ENCODE assay signal across 8 mouse cellular contexts in the genomic region with DNA sequence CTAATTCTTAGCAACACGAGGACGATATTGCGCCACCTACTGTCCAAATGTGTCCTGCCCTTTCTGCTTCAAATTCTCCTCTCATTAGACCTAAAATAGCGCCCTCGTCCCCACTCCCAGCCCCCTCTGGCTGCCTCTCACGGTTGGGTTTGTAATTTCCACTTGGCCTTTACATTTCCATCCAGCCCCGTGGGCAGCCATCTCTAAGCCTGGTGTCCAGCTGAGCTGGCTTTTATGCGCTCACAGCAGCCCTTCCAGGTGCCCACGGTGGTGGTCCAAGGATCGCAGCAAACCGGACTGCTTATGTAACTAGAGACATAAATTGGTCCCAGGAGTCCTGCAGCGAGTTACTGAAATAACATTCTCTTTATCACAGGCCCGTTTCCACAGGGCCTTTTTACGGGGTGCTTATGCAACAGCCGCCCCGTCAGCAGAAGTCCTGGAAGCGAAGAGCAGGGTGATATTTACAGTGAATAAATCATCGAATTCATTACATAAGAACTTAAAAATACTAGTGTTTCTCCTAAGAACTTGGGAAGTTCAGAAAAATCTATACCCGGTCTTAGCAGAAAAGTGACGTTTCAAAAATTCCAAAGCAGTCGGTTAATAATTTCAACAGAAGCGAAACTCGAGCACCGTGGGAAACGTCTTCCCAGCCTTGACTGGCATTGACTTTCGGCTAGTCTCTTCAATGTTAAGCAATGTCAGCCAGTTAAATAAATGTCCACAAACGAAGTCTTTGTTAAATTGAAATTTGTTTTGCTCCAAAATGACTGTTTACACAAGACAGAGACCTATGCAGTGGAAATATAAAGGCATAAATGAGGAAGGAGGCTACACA. TPM values are rescaled to one million over a fixed set of nuclear protein-coding genes. Genes with fewer than 3 reads are reported as not detected.
DNase-seq lines count a peak whose midpoint lies in the region; ATAC-seq and TF ChIP-seq lines count a peak whose summit lies in the region.

No protein-coding gene starts in this region.

- no peak overlapping the region for H3K9ac ChIP-seq in intestine, embryonic 14.5 days (ENCODE audit: low read length)
- no peak overlapping the region for H3K9ac ChIP-seq in intestine, embryonic 16.5 days (ENCODE audit: low read depth, low read length)
- no peak overlapping the region for H3K9ac ChIP-seq in MEL (ENCODE audit: control insufficient read depth, low read depth, low read length, poor library complexity, severe bottlenecking)
- H3K9ac ChIP-seq in heart, embryonic 13.5 days: no peak overlapping the region

- no peak overlapping the region for H3K27ac ChIP-seq in intestine, embryonic 14.5 days (ENCODE audit: low read depth)
- no peak overlapping the region for H3K27ac ChIP-seq in intestine, embryonic 16.5 days (ENCODE audit: low read length)
- H3K27ac ChIP-seq in MEL (ENCODE audit: control insufficient read depth, low read depth, low read length): no peak overlapping the region
- no peak overlapping the region for H3K27ac ChIP-seq in heart, embryonic 13.5 days (replicated peaks)

- TF ChIP-seq POLR2A in MEL (IDR thresholded peaks at IDR 0.05; ENCODE audit: control insufficient read depth in 1 of 2, insufficient read depth in 1 of 2, low read depth in 1 of 2, low read length in 2 of 2, poor library complexity in 1 of 2): no peak

- DNase-seq in intestine, embryonic 14.5 days (ENCODE audit: low spot score): peak; percentile 72
- peak; percentile 79 for DNase-seq in MEL (ENCODE audit: low read depth, low spot score)
- peak; percentile 32 for DNase-seq in cerebellum, adult 9-11 months
- peak; percentile 16 to 48 for DNase-seq in left cerebral cortex, postnatal 36 days (ENCODE audit: low spot score in 2 of 2)
- DNase-seq in natural killer cell, adult 2 months (ENCODE audit: low spot score in 2 of 2): peak; percentile 42 to 70
- DNase-seq in ovary, adult 18-20 months (ENCODE audit: low spot score): no peak

- WGBS in intestine, embryonic 14.5 days: 44% methylated on average over 27 of the region's 27 CpGs
- WGBS in intestine, embryonic 16.5 days: 45% methylated on average over 27 of the region's 27 CpGs
- 51% methylated on average over 27 of the region's 27 CpGs for WGBS in heart, embryonic 13.5 days

- no peaks in the 10 kb centered on the region; the same call in 1 of the 2 replicates for H3K79me2 ChIP-seq in MEL (ENCODE audit: control insufficient read depth, insufficient read depth, low read length, poor library complexity)

- H3K9me3 ChIP-seq in intestine, embryonic 14.5 days (ENCODE audit: control insufficient read depth, low read length): no peaks in the 10 kb centered on the region
- no peaks in the 10 kb centered on the region for H3K9me3 ChIP-seq in intestine, embryonic 16.5 days (ENCODE audit: control insufficient read depth, low read length)
- no peaks in the 10 kb centered on the region for H3K9me3 ChIP-seq in MEL (replicated peaks; ENCODE audit: insufficient read depth, low read length)
- peaks cover 3% of the 10 kb centered on the region; the same call in 1 of the 2 replicates for H3K9me3 ChIP-seq in heart, embryonic 13.5 days

- no peak overlapping the region for H3K4me3 ChIP-seq in intestine, embryonic 14.5 days (ENCODE audit: low read depth, low read length)
- H3K4me3 ChIP-seq in intestine, embryonic 16.5 days (ENCODE audit: low read length): no peak overlapping the region
- H3K4me3 ChIP-seq in MEL (ENCODE audit: control insufficient read depth in 1 of 2, insufficient read depth in 1 of 2, low read depth in 2 of 2, low read length in 2 of 2): no peak overlapping the region
- H3K4me3 ChIP-seq in heart, embryonic 13.5 days: no peak overlapping the region

- intact Hi-C loops in left cerebral cortex, postnatal 36 days (cut with DNase I): loop anchor here (5.0 kb wide), 1 partner anchor 215 kb away; a partner anchor contains a TSS

- H3K27me3 ChIP-seq in intestine, embryonic 14.5 days (replicated peaks; ENCODE audit: control insufficient read depth, insufficient read depth, low read length): no peaks in the 10 kb centered on the region
- no peaks in the 10 kb centered on the region for H3K27me3 ChIP-seq in intestine, embryonic 16.5 days (replicated peaks; ENCODE audit: control insufficient read depth, insufficient read depth, low read length)
- H3K27me3 ChIP-seq in MEL (ENCODE audit: control insufficient read depth in 1 of 2, insufficient read depth in 2 of 2, low read length in 2 of 2): no peaks in the 10 kb centered on the region
- peaks cover 18% of the 10 kb centered on the region for H3K27me3 ChIP-seq in heart, embryonic 13.5 days (replicated peaks)

- no peak for ATAC-seq in intestine, embryonic 14.5 days (replicated peaks; ENCODE audit: low FRiP score, low TSS enrichment, low read depth)
- no peak for ATAC-seq in intestine, embryonic 16.5 days
- ATAC-seq in heart, embryonic 13.5 days (ENCODE audit: extremely low read depth, insufficient number of reproducible peaks, low FRiP score, low TSS enrichment): no peak

- TF ChIP-seq EP300 in MEL (IDR thresholded peaks at IDR 0.05; ENCODE audit: low read depth in 1 of 2, low read length in 2 of 2): no peak

- H3K4me2 ChIP-seq in intestine, embryonic 14.5 days (ENCODE audit: low read length): no peak overlapping the region
- H3K4me2 ChIP-seq in intestine, embryonic 16.5 days (ENCODE audit: low read depth, low read length): no peak overlapping the region
- H3K4me2 ChIP-seq in heart, embryonic 13.5 days: peak overlapping the region; percentile 23

- H3K36me3 ChIP-seq in intestine, embryonic 14.5 days (ENCODE audit: control insufficient read depth, insufficient read depth, low read length): no peaks in the 10 kb centered on the region
- H3K36me3 ChIP-seq in intestine, embryonic 16.5 days (ENCODE audit: control insufficient read depth, insufficient read depth, low read length): no peaks in the 10 kb centered on the region
- peaks cover 0 to 5% of the 10 kb centered on the region in 2 experiments; a peak in 2 of 4 replicates for H3K36me3 ChIP-seq in MEL (ENCODE audit: control insufficient read depth in 1 of 2, insufficient read depth in 2 of 2, low read length in 2 of 2)
- H3K36me3 ChIP-seq in heart, embryonic 13.5 days: no peaks in the 10 kb centered on the region

- H3K4me1 ChIP-seq in intestine, embryonic 14.5 days (replicated peaks; ENCODE audit: control insufficient read depth, insufficient read depth, low read length): no peaks in the 10 kb centered on the region; the same call in 1 of the 2 replicates
- peaks cover 11% of the 10 kb centered on the region for H3K4me1 ChIP-seq in intestine, embryonic 16.5 days (ENCODE audit: control insufficient read depth, insufficient read depth, low read length)
- H3K4me1 ChIP-seq in MEL (ENCODE audit: control insufficient read depth in 1 of 2, insufficient read depth in 2 of 2, low read length in 2 of 2): peaks cover 0 to 6% of the 10 kb centered on the region in 2 experiments; a peak in 2 of 4 replicates
- H3K4me1 ChIP-seq in heart, embryonic 13.5 days: peaks cover 17% of the 10 kb centered on the region

- TF ChIP-seq RAD21 in MEL (IDR thresholded peaks at IDR 0.05; ENCODE audit: low read depth, low read length): peak; percentile 29

- peak; percentile 66 to 77 (median 73) for TF ChIP-seq CTCF in MEL (IDR thresholded peaks at IDR 0.05 in 2 of 3, conservative IDR thresholded peaks at IDR 0.05 in 1 of 3; ENCODE audit: control insufficient read depth in 1 of 3, insufficient read depth in 1 of 3, low read depth in 2 of 3, low read length in 3 of 3, poor library complexity in 1 of 3, severe bottlenecking in 1 of 3)

TF ChIP-seq in MEL, 35 proteins besides CTCF, POLR2A, EP300 and RAD21:
- TF ChIP-seq ZMIZ1 (IDR thresholded peaks at IDR 0.05; ENCODE audit: low read depth, low read length) (no peak), ZNF384 (IDR thresholded peaks at IDR 0.05; ENCODE audit: low read depth, low read length) (no peak), MAFK (IDR thresholded peaks at IDR 0.05; ENCODE audit: borderline replicate concordance, low read depth, low read length) (no peak), USF2 (IDR thresholded peaks at IDR 0.05; ENCODE audit: borderline replicate concordance in 1 of 2, insufficient read depth in 1 of 2, low read depth in 1 of 2, low read length in 2 of 2) (no peak), ZC3H11A (IDR thresholded peaks at IDR 0.05; ENCODE audit: low read depth, low read length) (peak; percentile 51; the same call in 1 of the 2 replicates), MYC (IDR thresholded peaks at IDR 0.05; ENCODE audit: low read depth, low read length) (peak; percentile 75), UBTF (IDR thresholded peaks at IDR 0.05; ENCODE audit: borderline replicate concordance, insufficient read depth, low read depth, low read length) (no peak), NRF1 (IDR thresholded peaks at IDR 0.05; ENCODE audit: insufficient read depth, low read depth, low read length, poor library complexity, severe bottlenecking) (no peak), MAX (IDR thresholded peaks at IDR 0.05; ENCODE audit: low read length) (no peak), SMC3 (IDR thresholded peaks at IDR 0.05; ENCODE audit: low read depth, low read length) (peak; percentile 70), MYB (IDR thresholded peaks at IDR 0.05; ENCODE audit: low read depth, low read length) (no peak), MEF2A (IDR thresholded peaks at IDR 0.05; ENCODE audit: extremely low read depth, insufficient replicate concordance, low read depth, low read length, poor library complexity, severe bottlenecking) (no peak), GABPA (IDR thresholded peaks at IDR 0.05; ENCODE audit: low read depth, low read length) (no peak), POLR2AphosphoS2 (IDR thresholded peaks at IDR 0.05; ENCODE audit: low read length) (no peak), CHD1 (IDR thresholded peaks at IDR 0.05; ENCODE audit: low read depth, low read length) (no peak)

RNA-seq across cellular contexts. Expression of a gene that starts 57.3 kb away (rescaled TPM):
- polyA plus RNA-seq in intestine, embryonic 14.5 days (2014; fragmentation: Nextera tagmentation; extraction: Ambion mirVana): 150 and 169 TPM in 2 replicates
- polyA plus RNA-seq in intestine, embryonic 16.5 days (2015; fragmentation: Nextera tagmentation; extraction: Ambion mirVana): 105 and 110 TPM in 2 replicates
- total RNA-seq in MEL (2012; rRNA removed): 88.2 and 103 TPM in 2 replicates
- polyA plus RNA-seq in MEL (2012; ENCODE audit: insufficient read depth in 1 of 2, insufficient read length in 2 of 2, low read depth in 1 of 2, low replicate concordance in 2 of 2, missing spikeins in 1 of 2): 10 to 100 TPM in 1 of 2 experiments, not detected in 1; 85.7 TPM
- polyA plus RNA-seq in heart, embryonic 13.5 days (2015; fragmentation: Nextera tagmentation; extraction: Ambion mirVana): 76.7 and 91.9 TPM in 2 replicates
- total RNA-seq in left cerebral cortex, postnatal 36 days (2021): 100 to 1,000 TPM in 1 of 2 experiments, 10 to 100 TPM in 1; 94.5 to 120 TPM
